Mouse (Mus musculus) adrenal gland, postnatal 14 days (tissue): ENCODE data around the gene Kdelr1. TPM values are rescaled to one million over a fixed set of nuclear protein-coding genes. Genes with fewer than 3 reads are reported as not detected.
A peak's percentile ranks its signal among the peaks of the same experiment; 100 is the strongest.

Experiments
- DNase-seq: peaks from one replicate; pipeline ENCODE4 v3.0.0; 2021; ENCODE audit warnings: mixed read lengths
- long read RNA-seq, 2 experiments: library from polyadenylated mRNA; stranded (forward); transcript quantifications; one replicate each; pipeline ENCODE4 v2.0.0; 2021
- total RNA-seq: library from RNA; stranded (reverse); gene quantifications from 2 replicates; pipeline ENCODE4 v1.2.3, GENCODE M21; 2021

The Kdelr1 gene
- total RNA-seq: 123 and 135 TPM in 2 replicates
- long read RNA-seq, experiment 1, transcript Kdelr1-201 (5 exons, 1,599 nt): major isoform, 9 of 15 reads
- long read RNA-seq, experiment 1, partial matches to known transcripts: 1 of 15 reads
- long read RNA-seq, experiment 1, other reads (novel, unspliced or antisense): 4 of 15 reads
- long read RNA-seq, experiment 2, transcript Kdelr1-201 (5 exons, 1,599 nt): major isoform, 5 of 14 reads
- long read RNA-seq, experiment 2, partial matches to known transcripts: 2 of 14 reads
- long read RNA-seq, experiment 2, other reads (novel, unspliced or antisense): 7 of 14 reads

DNA sequence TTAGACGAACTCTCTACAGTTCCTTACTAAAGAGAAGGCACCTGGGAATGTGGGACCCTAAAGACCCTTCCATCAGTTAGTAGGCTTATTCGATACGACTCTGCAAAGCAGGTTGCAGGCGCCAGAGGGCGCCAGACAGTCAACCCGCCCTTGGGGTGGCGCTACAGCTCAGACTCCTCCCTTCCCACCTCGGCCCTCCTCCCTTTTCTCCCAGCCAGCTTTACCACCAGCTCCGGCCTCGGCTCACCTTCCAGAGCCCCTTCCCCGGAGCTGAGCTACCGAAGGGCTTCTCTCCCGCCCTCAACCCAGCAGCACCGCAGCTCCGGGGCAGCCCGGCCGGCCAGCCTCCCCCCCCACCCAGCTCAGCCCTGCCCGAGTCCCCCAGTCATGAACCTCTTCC is at the start of gene Kdelr1:
TSS of gene Kdelr1 (plus strand) at position 149 of the 400 bp plus-strand sequence.
- DNase-seq: peak; percentile 93

DNA sequence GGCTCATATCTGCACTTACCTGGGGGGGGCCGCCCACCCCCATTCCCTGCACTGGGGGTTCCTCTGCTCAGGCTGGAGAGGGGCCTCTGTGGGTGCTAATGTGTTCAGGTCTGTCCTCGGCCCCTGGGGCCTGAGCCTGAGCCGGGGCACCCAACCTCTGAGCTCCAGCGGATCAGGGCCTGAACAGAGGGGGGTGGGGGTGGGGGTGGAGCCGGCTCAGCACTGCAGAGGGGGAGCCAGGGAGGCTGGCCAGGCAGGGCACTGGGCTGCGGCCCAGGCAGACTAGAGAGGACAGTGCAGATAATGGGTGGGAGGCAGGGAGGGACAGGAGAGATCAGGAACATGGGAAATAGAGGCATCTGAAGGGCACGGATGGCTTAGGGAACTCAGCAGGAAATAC is 48.0 kb upstream of the Kdelr1 start, which contains the start of gene Kcnj14:
TSS of gene Kcnj14 (minus strand) at position 185 of the 400 bp plus-strand sequence.
- DNase-seq: no peak

DNA sequence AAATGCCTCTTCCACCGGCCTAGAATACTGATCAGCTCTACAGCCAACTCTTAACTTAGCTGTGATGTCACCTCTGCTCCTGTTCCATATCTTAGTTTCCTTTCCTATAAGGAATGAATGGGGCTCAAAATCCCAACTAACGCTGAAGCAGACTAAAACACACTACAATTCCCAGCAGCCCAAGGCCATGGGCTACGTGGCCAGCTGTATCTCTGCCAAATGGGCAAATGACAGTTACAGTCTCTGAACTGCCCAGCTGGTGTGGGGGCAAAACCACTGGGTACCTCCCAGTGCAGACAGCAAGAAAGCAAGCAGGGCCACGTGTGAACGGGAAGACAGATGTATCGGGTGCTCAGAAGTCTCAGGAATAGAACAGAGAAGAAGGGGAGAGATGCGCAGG is 45.9 kb upstream of the Kdelr1 start:
- DNase-seq: no peak

DNA sequence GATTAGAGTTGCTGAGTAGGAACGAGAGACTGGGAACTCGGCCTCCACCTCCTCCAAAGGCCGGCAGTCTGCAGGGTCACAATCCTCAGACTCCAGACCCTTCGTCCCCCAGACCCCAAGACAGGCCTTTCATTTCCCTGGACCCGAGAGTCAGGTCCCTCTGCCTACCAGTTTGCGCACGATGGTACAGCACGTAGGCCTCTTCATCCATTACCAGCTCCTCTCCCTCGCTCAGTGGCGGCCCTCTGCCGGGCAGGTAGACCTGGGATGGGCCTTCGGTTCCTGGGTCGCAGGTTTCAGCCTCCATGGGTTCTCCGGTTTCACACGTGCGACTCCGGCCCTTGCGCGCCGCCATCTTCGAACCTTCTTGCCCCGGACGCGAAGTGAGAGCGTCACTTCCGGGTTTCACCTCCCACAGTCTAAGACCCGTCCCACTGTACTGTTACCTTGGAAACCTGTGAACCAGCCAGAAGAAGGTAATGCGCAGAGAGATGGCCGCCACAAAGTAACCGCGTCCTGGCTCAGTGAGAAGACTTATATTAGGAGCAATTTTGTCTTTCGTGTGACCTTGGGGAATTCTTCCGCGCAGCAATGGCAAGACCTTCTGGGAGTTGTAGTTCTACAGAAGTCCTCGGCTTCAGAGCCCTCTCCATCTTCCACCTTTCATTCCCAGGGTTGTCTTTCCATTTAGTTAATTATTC is 42.0 kb upstream of the Kdelr1 start, which contains the start of gene Grwd1:
TSS of gene Grwd1 (minus strand) at position 518 of the 701 bp plus-strand sequence.
- peak; percentile 92 for DNase-seq

DNA sequence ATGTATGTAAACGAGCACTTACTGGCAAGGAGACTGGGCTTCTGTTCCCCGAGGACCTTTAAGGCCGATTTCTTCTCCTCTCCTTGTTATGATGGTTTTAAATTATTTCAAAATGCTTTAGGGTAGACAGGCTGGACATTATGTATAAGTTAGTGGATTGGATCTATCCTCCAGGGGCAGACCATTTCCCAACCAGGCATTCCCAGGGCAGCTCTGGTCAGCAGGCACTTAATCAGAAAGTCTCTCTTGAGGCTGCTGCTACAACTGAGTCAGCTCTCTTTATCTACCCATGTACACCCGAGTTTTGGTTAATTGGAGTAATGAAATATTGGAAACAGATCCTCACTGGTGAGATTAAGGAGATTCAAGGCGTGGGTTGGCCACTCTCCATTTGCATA is 41.4 kb upstream of the Kdelr1 start:
- DNase-seq: no peak

DNA sequence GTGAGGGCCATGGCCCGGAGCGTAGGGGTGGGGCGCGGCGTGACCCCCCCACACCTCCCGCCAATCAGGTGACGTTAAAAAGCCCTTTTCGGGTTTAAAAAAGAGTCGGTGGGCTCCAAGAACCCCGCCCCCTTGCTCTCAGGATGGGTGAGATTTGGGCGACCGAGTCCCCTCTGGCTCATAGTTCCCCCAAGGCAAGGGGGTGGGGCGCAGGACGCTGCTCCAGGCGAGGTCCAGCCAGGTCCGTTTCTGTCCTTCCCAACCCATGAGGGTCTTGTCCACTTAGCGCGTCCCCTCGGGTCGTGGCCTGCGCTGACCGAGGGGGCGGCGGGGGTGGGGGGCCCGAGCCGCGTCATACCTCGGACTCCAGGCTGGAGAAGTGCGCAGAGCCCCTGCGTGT is 40.1 kb upstream of the Kdelr1 start:
- no peak for DNase-seq

DNA sequence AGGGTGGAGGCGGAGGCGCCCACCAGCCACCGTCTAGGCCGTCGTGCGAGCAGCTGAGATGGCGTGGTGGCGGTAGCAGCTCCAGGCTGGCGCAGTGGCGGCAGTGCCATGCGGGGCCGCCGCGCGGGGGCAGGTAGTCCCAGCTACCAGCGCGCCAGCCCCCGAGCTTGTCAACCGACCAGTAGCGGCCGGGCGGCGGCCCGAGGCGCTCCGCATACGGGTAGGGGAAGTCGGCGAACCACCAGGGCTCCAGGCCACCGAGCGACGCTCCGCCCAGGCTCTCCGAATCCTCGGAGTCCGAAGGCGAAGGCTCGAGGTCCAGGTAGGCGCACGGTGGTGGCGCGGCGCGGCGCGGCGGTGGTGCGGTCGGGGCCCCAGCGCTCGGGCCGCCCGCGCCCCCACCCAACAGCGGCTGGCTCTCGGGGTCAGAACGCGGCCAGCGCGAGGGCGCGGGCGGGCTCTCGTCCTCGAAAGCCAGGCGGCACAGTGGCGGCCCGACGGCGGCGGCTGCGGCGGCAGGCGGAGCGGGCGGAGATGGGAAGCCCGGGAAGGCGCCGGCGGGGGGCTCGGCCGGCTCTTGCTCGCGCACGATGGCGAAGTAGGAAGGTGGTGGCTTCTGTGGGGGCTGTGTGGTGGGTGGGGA is 39.3 kb upstream of the Kdelr1 start:
- no peak for DNase-seq

DNA sequence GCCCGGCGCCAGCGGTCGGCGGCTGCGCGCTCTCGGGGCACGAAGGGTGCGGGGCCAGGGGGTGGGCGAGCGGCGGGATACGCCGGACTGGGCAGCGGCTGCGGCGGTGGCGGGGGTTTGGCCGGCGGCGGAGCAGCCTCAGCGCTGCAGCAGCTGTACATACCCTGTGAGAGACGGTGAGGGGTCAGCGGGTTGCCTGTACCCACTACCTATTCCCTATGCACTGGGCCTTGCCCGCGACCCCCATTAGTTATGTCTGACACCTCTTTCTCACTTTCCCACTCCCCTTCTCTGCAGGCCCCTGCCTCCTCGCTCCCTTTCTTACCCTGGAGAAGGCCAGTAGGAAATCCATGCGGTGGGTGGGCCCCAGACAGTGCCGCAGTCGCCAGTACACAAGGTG is 38.6 kb upstream of the Kdelr1 start:
- no peak for DNase-seq

DNA sequence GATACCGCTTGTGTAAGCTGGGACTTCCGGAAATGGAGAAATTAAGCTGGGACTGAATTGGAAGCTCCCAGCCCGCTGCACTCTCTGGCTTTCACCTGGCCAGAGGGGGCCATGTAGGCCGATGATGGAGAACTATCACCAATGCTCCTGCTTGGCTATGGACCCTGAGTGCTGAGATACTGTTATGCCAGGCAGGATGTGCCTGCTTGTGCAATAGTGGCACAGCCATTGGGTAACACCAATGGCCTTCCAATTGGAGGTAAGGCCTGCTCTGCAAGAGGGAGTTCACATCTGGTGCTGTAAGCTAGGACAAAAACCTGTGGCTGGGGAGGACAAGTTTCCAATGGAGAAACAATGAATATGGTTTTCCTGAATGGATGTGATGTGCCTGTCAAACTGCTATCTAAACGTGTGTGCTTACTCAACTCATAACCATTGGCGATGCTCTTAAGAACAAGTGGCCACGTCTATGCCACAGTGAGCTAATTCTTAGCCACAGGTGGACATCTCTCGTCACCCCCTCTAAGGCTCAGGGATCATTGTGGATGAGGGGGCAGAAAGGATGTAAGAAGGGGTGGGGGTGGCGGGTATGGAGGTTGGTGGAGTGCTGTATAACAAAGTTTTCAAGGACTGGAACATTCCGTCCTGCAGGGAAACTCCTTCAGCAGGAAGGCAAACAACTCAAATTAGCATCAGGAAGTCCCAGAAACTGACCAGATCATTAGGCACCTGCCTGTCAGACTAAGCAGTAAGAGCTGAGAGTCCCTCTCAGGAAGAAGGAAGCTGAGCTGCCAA is 29.4 kb upstream of the Kdelr1 start:
- no peak for DNase-seq

DNA sequence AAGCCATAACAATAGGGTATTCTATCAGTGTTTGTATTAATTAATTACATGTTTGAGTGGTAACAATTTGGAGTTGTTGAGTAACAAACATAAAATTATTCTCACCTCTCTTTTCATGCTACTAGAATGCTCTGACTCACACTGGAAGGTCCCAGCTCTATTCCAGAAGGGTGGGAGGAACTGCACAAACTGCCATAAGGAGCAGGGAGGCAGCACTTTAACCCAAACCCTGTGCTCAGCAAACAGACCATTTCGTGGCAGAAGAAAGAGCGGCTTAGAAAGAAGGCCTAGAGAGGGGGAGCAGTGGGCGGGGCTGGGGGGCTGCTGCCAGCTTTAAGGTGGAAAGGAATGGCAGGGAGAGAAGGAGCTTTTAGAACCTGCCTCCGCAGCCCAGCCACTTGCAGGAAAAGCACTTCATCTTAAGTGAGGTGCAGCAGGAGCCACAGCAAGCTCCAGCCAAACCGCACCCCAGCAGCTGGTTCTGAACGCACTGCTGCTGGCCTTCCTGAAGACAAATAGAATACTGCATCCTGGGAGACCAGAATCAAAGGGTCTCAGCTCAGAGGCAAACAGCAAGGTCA is 24.0 kb upstream of the Kdelr1 start:
- DNase-seq: no peak

DNA sequence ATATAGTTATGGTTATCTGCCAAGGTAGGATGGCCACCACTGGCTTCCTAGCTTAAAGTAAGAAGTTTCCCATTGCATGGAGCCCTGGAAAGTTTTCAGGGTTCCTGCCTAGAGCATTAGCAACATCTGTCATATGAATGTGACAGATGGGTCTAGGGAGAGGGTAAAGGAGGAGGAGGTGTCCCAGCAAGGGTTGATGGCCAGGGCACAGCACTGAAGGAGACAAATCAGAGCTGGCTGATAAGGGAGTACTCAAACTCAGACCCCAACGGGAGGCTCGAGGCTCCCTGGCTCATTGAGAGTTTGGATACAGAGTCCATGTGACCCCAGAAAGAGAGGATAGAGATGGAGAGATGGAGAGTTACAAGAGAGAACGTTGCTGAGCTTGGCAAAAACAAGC is 21.9 kb upstream of the Kdelr1 start:
- DNase-seq: no peak

DNA sequence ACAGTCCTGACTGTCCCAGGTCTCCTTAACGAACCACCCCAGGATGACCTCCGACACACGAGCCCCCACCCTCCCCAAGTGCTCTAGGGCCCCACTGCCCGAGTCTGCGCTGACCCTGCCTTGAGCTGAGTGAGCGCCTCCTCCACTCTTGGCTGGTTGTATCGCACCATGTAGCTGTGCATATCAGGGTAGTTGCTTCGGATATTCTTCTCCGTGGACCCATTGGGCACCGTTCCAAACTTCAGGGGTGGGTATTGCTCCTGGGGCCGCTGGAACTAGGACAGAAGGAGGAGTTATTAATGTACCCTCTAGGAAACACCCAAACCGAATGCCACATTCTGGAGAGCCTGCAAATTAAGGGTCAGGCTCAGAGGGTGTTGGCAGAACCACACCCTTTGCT is 19.5 kb upstream of the Kdelr1 start:
- no peak for DNase-seq

DNA sequence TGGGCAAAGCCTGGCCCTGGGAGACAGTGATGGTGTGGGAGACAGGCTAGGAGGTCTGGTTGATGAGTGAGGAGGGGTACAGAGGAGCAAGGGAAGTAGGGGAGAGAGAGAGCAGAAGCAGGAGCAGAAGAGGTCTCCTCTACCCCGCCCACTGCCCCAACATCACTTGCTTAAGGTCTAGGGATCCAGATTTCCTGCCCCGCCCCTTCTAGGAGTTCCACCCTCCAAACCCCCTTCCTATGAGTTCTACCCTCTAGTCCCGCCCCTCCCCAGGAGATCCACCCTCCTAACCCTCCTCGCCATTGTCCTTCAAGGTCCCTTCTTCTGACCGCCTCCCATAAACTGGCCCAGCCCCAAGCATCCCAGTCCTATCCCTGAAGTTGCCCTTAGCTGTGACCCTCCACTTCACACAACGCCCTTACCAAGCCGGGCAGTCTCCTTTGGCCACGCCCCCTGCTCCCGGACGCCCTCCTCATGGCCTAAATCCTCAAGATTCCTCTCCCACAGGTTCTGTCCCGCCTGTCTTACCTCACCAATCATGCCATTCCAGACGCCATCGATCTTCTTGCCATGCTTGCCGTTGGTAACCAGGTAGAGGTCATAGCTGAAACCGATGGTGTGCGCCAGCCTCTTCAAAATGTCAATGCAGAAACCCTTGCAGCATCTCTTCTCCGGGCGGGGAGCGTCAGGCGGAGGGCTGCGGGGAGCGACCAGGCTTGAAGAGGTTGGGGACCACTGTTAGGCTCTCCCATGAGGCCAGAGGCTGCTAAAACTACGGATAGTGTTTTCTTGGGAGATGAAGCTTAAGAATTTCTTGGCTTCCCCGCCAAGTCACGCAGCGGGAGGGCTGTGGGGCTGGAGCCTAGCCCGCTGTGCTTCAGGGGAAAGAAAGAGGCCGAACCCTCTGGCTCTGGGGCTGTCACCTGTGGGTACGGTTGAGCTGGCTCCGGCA is 15.3 kb upstream of the Kdelr1 start:
- peak; percentile 47 for DNase-seq

DNA sequence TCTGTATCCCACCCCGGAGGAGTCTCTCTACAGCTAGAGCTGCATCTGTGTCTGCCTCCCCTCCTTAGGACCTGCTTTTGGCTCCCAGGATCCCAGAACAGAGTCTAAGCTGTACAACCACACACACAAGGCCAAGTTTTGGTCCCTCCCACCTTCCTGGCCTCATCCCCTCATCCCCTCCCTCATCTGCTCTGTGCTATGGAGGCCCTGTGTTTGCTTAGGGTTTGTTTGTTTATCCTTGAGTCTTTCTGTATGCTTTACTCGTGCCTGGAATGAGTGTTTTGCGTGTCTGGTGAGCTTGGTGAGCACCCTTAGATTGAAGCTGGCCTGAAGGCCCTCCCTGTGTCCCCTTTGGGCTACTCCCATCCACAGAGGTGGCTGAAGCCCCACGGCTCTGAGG is 13.6 kb upstream of the Kdelr1 start:
- no peak for DNase-seq

DNA sequence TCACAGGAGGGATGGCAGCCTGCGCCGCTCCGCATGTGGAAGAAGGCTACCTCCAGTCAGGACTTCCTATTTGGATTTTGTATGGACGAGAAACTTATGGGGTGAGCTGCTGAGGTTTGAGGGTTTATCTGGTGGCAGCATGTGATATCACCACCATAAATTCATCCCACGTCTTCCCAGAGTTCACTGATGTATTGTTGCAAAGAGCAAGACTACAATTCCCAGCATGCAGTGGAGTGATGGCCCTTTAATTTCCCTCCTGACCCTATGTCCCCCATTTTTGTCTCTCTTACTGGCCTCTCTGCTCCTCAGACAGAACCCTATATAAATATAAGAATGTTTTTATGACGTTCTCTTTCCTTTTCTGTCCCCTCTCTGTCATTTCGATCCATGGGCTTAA is 9.8 kb upstream of the Kdelr1 start:
- no peak for DNase-seq

DNA sequence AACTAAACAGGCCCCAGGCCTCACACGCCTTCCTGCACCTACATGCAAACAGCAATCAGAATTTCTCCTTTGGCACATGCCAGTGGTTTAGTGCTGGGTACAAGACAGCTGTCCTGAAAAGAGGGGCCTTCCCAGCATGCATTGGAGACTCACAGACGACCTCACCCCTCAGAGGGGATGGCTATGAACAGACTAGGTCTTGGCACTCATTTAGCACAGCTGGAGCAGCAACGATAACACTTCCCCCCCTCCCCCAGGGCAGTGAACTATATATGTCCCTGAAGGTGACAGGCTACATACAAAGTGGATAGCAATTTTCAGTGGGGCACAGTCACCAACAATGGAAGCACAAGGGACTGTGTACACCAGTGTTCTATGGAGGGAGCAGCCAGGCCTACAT is 8.1 kb upstream of the Kdelr1 start:
- DNase-seq: no peak

DNA sequence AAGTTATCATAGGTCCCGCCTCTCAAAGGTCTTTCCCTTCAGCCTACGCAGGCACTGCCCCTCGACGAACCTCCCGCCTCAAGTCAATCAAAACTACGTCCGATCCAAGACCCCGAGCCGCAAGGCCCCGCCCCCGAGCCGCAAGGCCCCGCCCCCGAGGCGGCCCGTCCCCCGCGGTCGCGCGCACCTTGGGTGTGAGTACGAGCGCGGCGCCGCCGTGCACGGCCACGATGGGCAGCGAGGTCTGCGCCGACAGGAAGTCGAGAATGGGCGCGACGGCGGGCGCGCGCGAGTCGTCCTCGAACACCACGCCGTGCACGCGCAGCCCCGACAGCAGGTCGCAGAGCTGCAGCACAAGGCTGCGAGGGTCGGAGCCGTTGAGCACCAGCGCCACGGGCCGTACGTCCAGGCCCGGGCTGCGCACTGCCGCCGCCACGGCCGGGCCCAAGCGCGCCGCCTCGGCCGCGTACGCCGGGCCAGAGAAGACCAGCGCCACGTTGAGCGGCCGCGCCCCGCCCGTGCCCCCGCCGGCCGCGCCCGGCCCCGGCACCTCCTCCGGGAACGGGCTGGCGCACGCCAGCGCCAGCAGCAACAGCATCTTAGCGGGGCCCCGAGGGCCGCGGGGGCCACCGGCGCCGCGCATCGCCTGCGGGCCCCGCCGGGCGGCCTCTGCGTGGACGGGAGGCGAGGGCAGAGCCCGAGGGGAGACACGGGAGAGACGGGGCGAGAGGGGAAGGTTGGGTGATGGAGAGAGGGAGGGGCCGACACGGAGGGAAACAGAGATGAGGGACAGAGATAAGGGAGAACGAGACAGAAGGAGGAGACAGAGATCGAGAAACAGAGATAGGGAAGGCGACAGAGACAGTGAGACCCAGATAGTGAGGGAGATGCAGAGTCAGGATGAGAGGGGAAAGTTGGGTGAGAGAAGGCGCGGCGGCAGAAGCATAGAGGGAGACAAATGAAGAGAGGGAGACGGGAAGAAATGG is 6.4 kb upstream of the Kdelr1 start:
- peak; percentile 98 for DNase-seq

DNA sequence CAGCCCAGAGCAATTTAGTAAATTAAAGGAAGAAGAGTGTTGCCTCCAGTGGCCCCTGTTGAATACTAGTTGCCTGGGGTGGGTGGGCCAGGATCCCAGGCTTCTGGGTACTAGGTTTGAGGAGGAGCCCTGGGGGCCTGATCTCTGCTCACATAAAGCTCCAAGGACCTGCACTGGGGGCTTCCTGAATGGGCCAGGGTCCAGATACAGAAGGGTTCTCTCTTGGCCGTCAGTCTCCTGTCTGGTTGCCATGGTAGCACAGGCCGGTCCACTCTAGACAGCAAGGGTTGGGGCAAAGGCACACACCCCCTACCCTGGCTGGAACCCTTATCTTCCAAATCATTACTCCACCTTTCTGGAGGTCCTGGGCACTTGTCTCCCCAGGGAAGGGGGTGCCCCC is 4.7 kb upstream of the Kdelr1 start:
- no peak for DNase-seq

DNA sequence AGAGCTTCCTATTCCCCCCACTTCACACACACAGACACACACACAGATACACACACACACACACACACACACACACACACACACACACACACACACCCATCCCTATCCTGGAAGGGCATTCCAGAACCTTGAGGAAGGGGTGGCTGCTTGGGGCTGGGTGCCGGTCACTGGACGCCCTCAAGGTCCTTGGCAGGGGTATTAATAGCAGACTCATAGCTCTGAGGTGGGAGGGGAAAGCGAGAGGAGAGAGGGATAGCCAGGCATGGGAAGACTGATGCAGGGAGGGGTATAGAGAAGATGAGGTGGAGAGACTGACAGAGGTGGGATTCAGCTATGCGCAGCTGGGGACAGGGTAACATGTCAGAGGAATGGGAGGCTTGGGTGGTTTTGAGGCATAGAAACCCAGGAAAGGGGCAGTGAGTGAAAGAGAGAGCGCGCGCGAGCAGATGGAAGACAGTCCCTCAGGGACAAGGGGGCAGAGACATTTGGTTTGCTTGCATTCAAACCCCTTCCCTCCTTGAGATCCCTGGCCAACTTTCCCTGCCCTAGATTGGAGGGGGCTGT is 3.4 kb upstream of the Kdelr1 start:
- peak; percentile 60 for DNase-seq
